Mouse (Mus musculus): ENCODE results near the gene Cacnb2. TPM values are rescaled to one million over a fixed set of nuclear protein-coding genes. Genes with fewer than 3 reads are reported as not detected.

The Cacnb2 gene
- polyA plus RNA-seq, 1 experiment from 2014 or later = 2.7 TPM

DNA sequence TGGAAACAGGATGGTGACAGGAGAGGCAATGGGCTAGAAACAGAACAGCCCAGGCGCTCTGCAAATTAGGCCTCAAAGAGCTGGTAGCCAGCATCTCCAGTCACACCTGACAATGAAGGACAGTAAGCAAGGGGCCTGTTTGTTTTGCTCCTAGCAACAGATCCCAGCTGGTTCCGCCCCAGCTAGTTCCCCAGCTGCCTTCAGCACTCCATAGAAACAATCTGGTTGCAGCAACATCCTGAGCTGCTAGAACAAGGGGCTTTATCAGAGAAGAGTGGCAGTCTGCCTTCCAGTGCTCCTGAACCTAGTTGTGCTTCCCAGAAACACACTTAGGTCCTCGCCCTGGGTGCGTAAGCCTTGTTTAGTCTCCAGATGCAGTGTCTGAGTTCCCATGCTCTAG, 5.7 kb downstream of the Cacnb2 start:
- DNase-seq (ENCODE audit: low spot score) = no peak
- Histone ChIP-seq H3K4me3 (ENCODE audit: low read depth, low read length) (no peak overlapping the region), H3K27ac (replicated peaks; ENCODE audit: low read depth, low read length) (no peak overlapping the region), H3K36me3 (ENCODE audit: control insufficient read depth, insufficient read depth, low read length) (no peaks in the 10 kb centered on the region), H3K9ac (ENCODE audit: low read length) (no peak overlapping the region), H3K27me3 (ENCODE audit: control insufficient read depth, insufficient read depth, low read length) (no peaks in the 10 kb centered on the region), H3K4me2 (ENCODE audit: low read depth, severe bottlenecking) (no peak overlapping the region), H3K4me1 (ENCODE audit: control insufficient read depth, insufficient read depth, low read length) (0 out of 2 replicates have a peak, but pooled peaks cover 3% of the 10 kb centered on the region), H3K9me3 (ENCODE audit: control insufficient read depth, low read length) (no peaks in the 10 kb centered on the region)
- WGBS = 58% methylated on average over 4 of the region's 4 CpGs
- ATAC-seq (ENCODE audit: insufficient number of reproducible peaks, low FRiP score, low TSS enrichment, low read depth) = no peak

DNA sequence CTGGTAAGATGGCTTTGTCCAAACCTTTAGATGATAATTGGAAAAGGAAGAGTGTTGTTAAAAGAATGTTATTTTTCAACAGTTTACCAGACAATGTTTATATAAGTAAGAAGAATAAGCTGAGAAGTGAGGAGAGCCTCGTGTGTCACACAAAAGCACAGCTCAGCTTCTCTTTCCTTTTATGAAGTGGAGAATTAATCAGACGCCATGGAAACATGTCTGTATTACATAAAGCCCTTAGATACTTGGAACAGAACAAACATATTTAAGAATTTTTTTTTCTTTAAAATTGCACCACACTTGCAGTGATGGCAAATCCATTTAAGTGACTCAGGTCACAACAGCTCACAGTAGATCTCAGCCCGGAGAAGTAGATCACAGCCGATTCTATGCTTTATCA, 9.8 kb downstream of the Cacnb2 start:
- Histone ChIP-seq H3K36me3 (ENCODE audit: control insufficient read depth, insufficient read depth, low read length) (no peaks in the 10 kb centered on the region), H3K9ac (ENCODE audit: low read length) (no peak overlapping the region), H3K4me2 (ENCODE audit: low read depth, severe bottlenecking) (no peak overlapping the region), H3K9me3 (ENCODE audit: control insufficient read depth, low read length) (no peaks in the 10 kb centered on the region), H3K4me1 (ENCODE audit: control insufficient read depth, insufficient read depth, low read length) (no peaks in the 10 kb centered on the region), H3K4me3 (ENCODE audit: low read depth, low read length) (no peak overlapping the region), H3K27me3 (ENCODE audit: control insufficient read depth, insufficient read depth, low read length) (no peaks in the 10 kb centered on the region), H3K27ac (replicated peaks; ENCODE audit: low read depth, low read length) (no peak overlapping the region)
- ATAC-seq (ENCODE audit: insufficient number of reproducible peaks, low FRiP score, low TSS enrichment, low read depth) (no peak), DNase-seq (ENCODE audit: low spot score) (no peak)
- 80% methylated on average over 4 of the region's 4 CpGs for WGBS

- Histone ChIP-seq H3K9ac (ENCODE audit: low read length) (no peak overlapping the region), H3K4me2 (ENCODE audit: low read depth, severe bottlenecking) (no peak overlapping the region), H3K27ac (replicated peaks; ENCODE audit: low read depth, low read length) (no peak overlapping the region), H3K36me3 (ENCODE audit: control insufficient read depth, insufficient read depth, low read length) (no peaks in the 10 kb centered on the region), H3K4me1 (ENCODE audit: control insufficient read depth, insufficient read depth, low read length) (no peaks in the 10 kb centered on the region), H3K9me3 (ENCODE audit: control insufficient read depth, low read length) (no peaks in the 10 kb centered on the region), H3K4me3 (ENCODE audit: low read depth, low read length) (no peak overlapping the region), H3K27me3 (ENCODE audit: control insufficient read depth, insufficient read depth, low read length) (no peaks in the 10 kb centered on the region)
- DNase-seq (ENCODE audit: low spot score) = no peak
- ATAC-seq (ENCODE audit: insufficient number of reproducible peaks, low FRiP score, low TSS enrichment, low read depth) = no peak
- WGBS = 92% methylated on average over 3 of the region's 3 CpGs
Measured at GRCm38 (mm10) chr2:14616361-14616760, 13.5 kb downstream of the Cacnb2 start.

DNA sequence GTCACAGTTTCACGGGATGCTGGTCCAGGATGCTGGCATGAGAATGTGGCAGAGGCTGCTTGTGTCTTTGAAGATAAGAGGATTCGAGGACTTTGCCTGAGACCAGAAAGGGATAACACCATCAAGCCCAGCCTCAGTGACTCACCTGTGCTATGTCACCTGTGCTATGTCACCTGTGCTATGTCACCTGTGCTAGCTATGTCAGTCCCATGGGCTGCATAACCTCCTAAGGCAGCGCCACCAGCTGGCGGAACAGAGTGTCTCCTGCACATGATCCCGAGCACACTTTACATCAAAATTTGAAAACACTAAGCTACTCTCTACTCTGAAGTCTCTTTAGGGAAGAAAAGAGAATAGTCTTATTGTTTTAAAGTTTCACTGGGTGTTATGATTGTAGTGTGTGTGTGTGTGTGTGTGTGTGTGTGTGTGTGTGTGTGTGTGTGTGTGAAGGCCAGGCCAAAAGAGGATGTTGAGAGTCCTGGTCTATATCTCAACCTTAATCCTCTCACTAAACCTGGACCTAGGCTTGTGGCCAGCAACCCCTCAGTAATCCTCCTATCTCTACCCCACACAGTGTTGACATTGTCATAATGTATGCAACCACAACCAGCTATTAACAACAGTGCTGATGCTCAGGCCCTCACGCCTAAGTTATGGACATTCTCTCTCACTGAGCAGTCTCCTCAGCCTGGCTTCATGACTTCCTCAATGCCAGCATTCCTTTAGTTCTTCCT, 17.4 kb downstream of the Cacnb2 start:
- 80% methylated on average over 6 of the region's 6 CpGs for WGBS
- Histone ChIP-seq H3K4me2 (ENCODE audit: low read depth, severe bottlenecking) (no peak overlapping the region), H3K27ac (replicated peaks; ENCODE audit: low read depth, low read length) (no peak overlapping the region), H3K4me3 (ENCODE audit: low read depth, low read length) (no peak overlapping the region), H3K27me3 (ENCODE audit: control insufficient read depth, insufficient read depth, low read length) (no peaks in the 10 kb centered on the region), H3K9me3 (ENCODE audit: control insufficient read depth, low read length) (no peaks in the 10 kb centered on the region), H3K9ac (ENCODE audit: low read length) (no peak overlapping the region), H3K4me1 (ENCODE audit: control insufficient read depth, insufficient read depth, low read length) (no peaks in the 10 kb centered on the region), H3K36me3 (ENCODE audit: control insufficient read depth, insufficient read depth, low read length) (no peaks in the 10 kb centered on the region)
- DNase-seq (ENCODE audit: low spot score) (no peak), ATAC-seq (ENCODE audit: insufficient number of reproducible peaks, low FRiP score, low TSS enrichment, low read depth) (no peak)

DNA sequence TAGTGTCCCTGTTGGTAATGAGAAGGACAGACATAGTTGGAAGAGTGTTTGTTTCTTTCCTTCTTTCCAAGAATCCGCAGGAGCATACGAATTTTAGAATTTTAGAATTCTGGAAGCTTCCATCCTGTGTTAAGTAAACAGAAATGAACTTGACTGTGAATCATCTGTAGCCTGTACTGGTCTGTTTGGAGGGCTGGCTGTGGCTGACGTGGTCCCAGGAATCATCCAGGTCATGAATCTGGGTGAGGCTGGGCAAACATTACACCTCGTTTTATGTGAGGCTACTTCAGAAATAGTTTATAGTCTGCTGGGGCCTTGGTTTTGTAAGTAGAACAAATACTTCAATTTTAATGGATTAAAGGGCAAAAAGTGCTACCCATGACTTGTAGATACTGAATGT, 18.0 kb downstream of the Cacnb2 start:
- Histone ChIP-seq H3K27me3 (ENCODE audit: control insufficient read depth, insufficient read depth, low read length) (no peaks in the 10 kb centered on the region), H3K9ac (ENCODE audit: low read length) (no peak overlapping the region), H3K4me2 (ENCODE audit: low read depth, severe bottlenecking) (no peak overlapping the region), H3K4me3 (ENCODE audit: low read depth, low read length) (no peak overlapping the region), H3K36me3 (ENCODE audit: control insufficient read depth, insufficient read depth, low read length) (no peaks in the 10 kb centered on the region), H3K4me1 (ENCODE audit: control insufficient read depth, insufficient read depth, low read length) (no peaks in the 10 kb centered on the region), H3K9me3 (ENCODE audit: control insufficient read depth, low read length) (no peaks in the 10 kb centered on the region), H3K27ac (replicated peaks; ENCODE audit: low read depth, low read length) (no peak overlapping the region)
- ATAC-seq (ENCODE audit: insufficient number of reproducible peaks, low FRiP score, low TSS enrichment, low read depth) = no peak
- DNase-seq (ENCODE audit: low spot score) = no peak
- WGBS = 79% methylated on average over 4 of the region's 4 CpGs

GRCm38 (mm10) chr2:14623820-14624219, 20.9 kb downstream of the Cacnb2 start:
- no peak overlapping the region for H3K9ac ChIP-seq (ENCODE audit: low read length)
- no peaks in the 10 kb centered on the region for H3K27me3 ChIP-seq (ENCODE audit: control insufficient read depth, insufficient read depth, low read length)
- no peaks in the 10 kb centered on the region for H3K36me3 ChIP-seq (ENCODE audit: control insufficient read depth, insufficient read depth, low read length)
- no peak for ATAC-seq (ENCODE audit: insufficient number of reproducible peaks, low FRiP score, low TSS enrichment, low read depth)
- WGBS = 93% methylated on average over 5 of the region's 5 CpGs
- no peak overlapping the region for H3K4me3 ChIP-seq (ENCODE audit: low read depth, low read length)
- H3K27ac ChIP-seq (replicated peaks; ENCODE audit: low read depth, low read length) = no peak overlapping the region
- no peaks in the 10 kb centered on the region for H3K9me3 ChIP-seq (ENCODE audit: control insufficient read depth, low read length)
- H3K4me1 ChIP-seq (ENCODE audit: control insufficient read depth, insufficient read depth, low read length) = no peaks in the 10 kb centered on the region
- no peak overlapping the region for H3K4me2 ChIP-seq (ENCODE audit: low read depth, severe bottlenecking)
- DNase-seq (ENCODE audit: low spot score) = no peak

DNA sequence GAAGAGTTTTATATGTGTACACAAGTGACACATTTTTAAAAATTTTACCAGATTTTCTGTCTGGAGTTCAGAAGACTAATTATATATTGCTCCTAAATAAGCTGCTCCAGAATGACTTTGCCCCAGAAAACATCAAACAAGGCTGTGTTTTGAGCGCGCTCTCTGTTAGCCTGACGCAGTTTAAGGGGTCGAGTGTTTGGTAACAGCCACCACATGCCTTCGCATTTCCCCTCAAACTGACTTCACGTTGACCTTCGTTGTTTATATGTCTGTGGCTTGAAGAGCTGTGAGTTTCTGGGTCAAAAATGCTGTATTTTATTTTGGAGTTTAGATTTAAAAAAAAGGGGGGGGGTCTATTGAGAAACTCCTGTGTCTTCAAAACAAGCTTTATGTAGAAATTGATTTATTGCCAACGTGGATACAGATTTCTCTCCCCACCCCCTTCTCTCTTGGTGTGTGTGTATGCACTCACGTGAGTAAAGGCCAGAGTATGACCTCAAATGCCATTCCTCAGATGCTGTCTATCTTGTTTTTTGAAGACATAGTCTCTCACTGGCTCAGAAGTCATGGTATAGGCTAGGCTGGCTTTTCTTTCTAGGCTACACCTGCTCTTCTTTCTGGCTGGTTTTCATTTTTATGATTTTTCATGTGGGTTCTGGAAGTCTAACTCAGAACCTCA, 27.1 kb downstream of the Cacnb2 start:
- Histone ChIP-seq H3K4me3 (ENCODE audit: low read depth, low read length) (no peak overlapping the region), H3K27ac (replicated peaks; ENCODE audit: low read depth, low read length) (no peak overlapping the region), H3K36me3 (ENCODE audit: control insufficient read depth, insufficient read depth, low read length) (no peaks in the 10 kb centered on the region), H3K27me3 (ENCODE audit: control insufficient read depth, insufficient read depth, low read length) (no peaks in the 10 kb centered on the region), H3K9me3 (ENCODE audit: control insufficient read depth, low read length) (no peaks in the 10 kb centered on the region), H3K4me2 (ENCODE audit: low read depth, severe bottlenecking) (no peak overlapping the region), H3K9ac (ENCODE audit: low read length) (no peak overlapping the region), H3K4me1 (ENCODE audit: control insufficient read depth, insufficient read depth, low read length) (no peaks in the 10 kb centered on the region)
- no peak for ATAC-seq (ENCODE audit: insufficient number of reproducible peaks, low FRiP score, low TSS enrichment, low read depth)
- no peak for DNase-seq (ENCODE audit: low spot score)
- 62% methylated on average over 9 of the region's 9 CpGs for WGBS

DNA sequence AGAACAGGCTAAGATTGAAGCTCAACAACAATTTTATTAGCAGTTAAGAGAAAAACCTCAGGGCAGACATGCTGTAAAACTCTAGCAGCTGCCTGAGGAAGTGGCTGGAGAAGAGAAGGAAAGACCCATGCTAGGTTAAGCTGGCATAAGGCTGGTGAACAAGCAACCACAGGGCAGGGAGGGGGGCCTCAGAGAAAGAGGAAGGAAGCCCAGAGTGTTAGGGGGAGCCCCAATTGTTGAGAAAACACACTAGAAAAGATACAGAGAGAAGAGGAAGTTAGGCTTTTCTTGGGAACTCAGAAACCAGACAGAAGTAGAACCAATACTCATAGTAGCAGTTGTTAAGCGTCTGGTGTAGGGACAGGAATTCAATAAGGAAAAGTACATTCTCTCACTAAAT, 28.7 kb downstream of the Cacnb2 start:
- Histone ChIP-seq H3K9ac (ENCODE audit: low read length) (no peak overlapping the region), H3K27me3 (ENCODE audit: control insufficient read depth, insufficient read depth, low read length) (no peaks in the 10 kb centered on the region), H3K9me3 (ENCODE audit: control insufficient read depth, low read length) (no peaks in the 10 kb centered on the region), H3K36me3 (ENCODE audit: control insufficient read depth, insufficient read depth, low read length) (no peaks in the 10 kb centered on the region), H3K27ac (replicated peaks; ENCODE audit: low read depth, low read length) (no peak overlapping the region), H3K4me1 (ENCODE audit: control insufficient read depth, insufficient read depth, low read length) (no peaks in the 10 kb centered on the region), H3K4me3 (ENCODE audit: low read depth, low read length) (no peak overlapping the region), H3K4me2 (ENCODE audit: low read depth, severe bottlenecking) (no peak overlapping the region)
- DNase-seq (ENCODE audit: low spot score) = no peak
- WGBS = 75% methylated on average over 1 of the region's 1 CpGs
- no peak for ATAC-seq (ENCODE audit: insufficient number of reproducible peaks, low FRiP score, low TSS enrichment, low read depth)
